Mouse (Mus musculus) MEL (cell line): ENCODE data around the gene Tln2. TPM values are rescaled to one million over a fixed set of nuclear protein-coding genes. Genes with fewer than 3 reads are reported as not detected.

Source experiments
- DNase-seq: peaks from one replicate; pipeline ENCODE4 v3.0.0; 2011; ENCODE audit warnings: low read depth, low spot score
- H3K27ac ChIP-seq: 2 replicates; pipeline ENCODE4 v1.5.1; 2012; ENCODE audit warnings: low read depth, mild to moderate bottlenecking, control low read depth, low read length, moderate library complexity; ENCODE audit not compliant: control insufficient read depth
- H3K27me3 ChIP-seq, 2 experiments: fragments of 150-350 bp in 1 of 2; sonication (generic) in 1 of 2; 2 replicates each; pipeline ENCODE4 v1.6.1; 2012; ENCODE audit warnings: low read length in 2 of 2, mild to moderate bottlenecking in 2 of 2, improper control_type of control experiment in 1 of 2, moderate library complexity in 1 of 2; ENCODE audit not compliant: insufficient read depth in 2 of 2, control insufficient read depth in 1 of 2
- H3K36me3 ChIP-seq, 2 experiments: 2 replicates each; pipeline ENCODE4 v1.6.1; 2012 to 2014; ENCODE audit warnings: low read length in 2 of 2, improper control_type of control experiment in 1 of 2, inconsistent platforms in 1 of 2, mild to moderate bottlenecking in 1 of 2; ENCODE audit not compliant: insufficient read depth in 2 of 2, control insufficient read depth in 1 of 2
- H3K4me1 ChIP-seq, 2 experiments: fragments of 150-350 bp in 1 of 2; sonication (generic) in 1 of 2; 2 replicates each; pipeline ENCODE4 v1.6.1; 2012; ENCODE audit warnings: low read length in 2 of 2, improper control_type of control experiment in 1 of 2, mild to moderate bottlenecking in 1 of 2; ENCODE audit not compliant: insufficient read depth in 2 of 2, control insufficient read depth in 1 of 2
- H3K4me3 ChIP-seq, 2 experiments: fragments of 150-350 bp in 1 of 2; sonication (generic) in 1 of 2; 2 replicates each; pipeline ENCODE4 v1.5.1; 2012; ENCODE audit warnings: low read depth in 2 of 2, low read length in 2 of 2, mild to moderate bottlenecking in 2 of 2, moderate library complexity in 2 of 2, control low read depth in 1 of 2, improper control_type of control experiment in 1 of 2; ENCODE audit not compliant: control insufficient read depth in 1 of 2, insufficient read depth in 1 of 2
- H3K79me2 ChIP-seq: 2 replicates; pipeline ENCODE4 v1.6.1; 2012; ENCODE audit warnings: mild to moderate bottlenecking, low read length, moderate library complexity; ENCODE audit not compliant: control insufficient read depth, poor library complexity, insufficient read depth
- H3K9ac ChIP-seq: 2 replicates; pipeline ENCODE4 v1.6.1; 2012; ENCODE audit warnings: low read depth, mild to moderate bottlenecking, control low read depth, low read length, moderate library complexity; ENCODE audit not compliant: control insufficient read depth, poor library complexity, severe bottlenecking
- H3K9me3 ChIP-seq: fragments of 150-350 bp; sonication (generic); replicated peaks from 2 replicates; pipeline ENCODE4 v1.6.1; 2012; ENCODE audit warnings: mild to moderate bottlenecking, low read length, improper control_type of control experiment, moderate library complexity; ENCODE audit not compliant: insufficient read depth
- BHLHE40 ChIP-seq: IDR thresholded peaks from 2 replicates; pipeline ENCODE4 v1.6.1; 2012; ENCODE audit warnings: low read depth, mild to moderate bottlenecking, inconsistent platforms, low read length, improper control_type of control experiment, borderline replicate concordance
- CHD2 ChIP-seq: IDR thresholded peaks from 2 replicates; pipeline ENCODE4 v1.6.1; 2011; ENCODE audit warnings: low read length, improper control_type of control experiment
- CTCF ChIP-seq, 3 experiments: IDR thresholded peaks in 2 of 3; conservative IDR thresholded peaks in 1 of 3; 2 replicates each; pipeline ENCODE4 v1.5.1; 2011 to 2012; ENCODE audit warnings: low read length in 3 of 3, low read depth in 2 of 3, mild to moderate bottlenecking in 2 of 3, improper control_type of control experiment in 1 of 3, inconsistent platforms in 1 of 3, mixed read lengths in 1 of 3, moderate library complexity in 1 of 3; ENCODE audit not compliant: control insufficient read depth in 1 of 3, insufficient read depth in 1 of 3, poor library complexity in 1 of 3, severe bottlenecking in 1 of 3
- E2F4 ChIP-seq: IDR thresholded peaks from 2 replicates; pipeline ENCODE4 v1.6.1; 2011; ENCODE audit warnings: low read depth, low read length, improper control_type of control experiment, borderline replicate concordance
- ELF1 ChIP-seq: IDR thresholded peaks from 2 replicates; pipeline ENCODE4 v1.6.1; 2014; ENCODE audit warnings: low read depth, mild to moderate bottlenecking, inconsistent platforms, low read length, improper control_type of control experiment, moderate library complexity
- GABPA ChIP-seq: IDR thresholded peaks from 2 replicates; pipeline ENCODE4 v1.6.1; 2012; ENCODE audit warnings: low read depth, mild to moderate bottlenecking, inconsistent platforms, low read length, improper control_type of control experiment, moderate library complexity
- KAT2A ChIP-seq: conservative IDR thresholded peaks from 2 replicates; pipeline ENCODE4 v1.6.1; 2012; ENCODE audit warnings: low read depth, low read length, improper control_type of control experiment, inconsistent platforms
- MAFK ChIP-seq: IDR thresholded peaks from 2 replicates; pipeline ENCODE4 v1.6.1; 2011; ENCODE audit warnings: low read depth, mild to moderate bottlenecking, low read length, improper control_type of control experiment, borderline replicate concordance
- MEF2A ChIP-seq: IDR thresholded peaks from 2 replicates; pipeline ENCODE4 v1.6.1; 2014; ENCODE audit warnings: low read depth, mild to moderate bottlenecking, inconsistent platforms, low read length, improper control_type of control experiment; ENCODE audit not compliant: poor library complexity, insufficient replicate concordance, severe bottlenecking; ENCODE audit errors: extremely low read depth
- MYB ChIP-seq: IDR thresholded peaks from 2 replicates; pipeline ENCODE4 v1.6.1; 2011; ENCODE audit warnings: mild to moderate bottlenecking, low read depth, low read length, improper control_type of control experiment
- NELFE ChIP-seq: IDR thresholded peaks from 2 replicates; pipeline ENCODE4 v1.6.1; 2011; ENCODE audit warnings: low read depth, low read length, improper control_type of control experiment
- NRF1 ChIP-seq: IDR thresholded peaks from 2 replicates; pipeline ENCODE4 v1.6.1; 2014; ENCODE audit warnings: low read depth, mild to moderate bottlenecking, inconsistent platforms, low read length, improper control_type of control experiment, moderate library complexity; ENCODE audit not compliant: poor library complexity, insufficient read depth, severe bottlenecking
- POLR2A ChIP-seq, 2 experiments: IDR thresholded peaks; 2 replicates each; pipeline ENCODE4 v1.6.1; 2011 to 2012; ENCODE audit warnings: low read length in 2 of 2, mild to moderate bottlenecking in 2 of 2, control low read depth in 1 of 2, improper control_type of control experiment in 1 of 2, low read depth in 1 of 2, moderate library complexity in 1 of 2; ENCODE audit not compliant: control insufficient read depth in 1 of 2, insufficient read depth in 1 of 2, poor library complexity in 1 of 2
- POLR2AphosphoS2 ChIP-seq: IDR thresholded peaks from 2 replicates; pipeline ENCODE4 v1.6.1; 2011; ENCODE audit warnings: low read length, improper control_type of control experiment
- RCOR1 ChIP-seq: IDR thresholded peaks from 2 replicates; pipeline ENCODE4 v1.6.1; 2012; ENCODE audit warnings: low read depth, mild to moderate bottlenecking, inconsistent platforms, low read length, improper control_type of control experiment
- TAL1 ChIP-seq: IDR thresholded peaks from 2 replicates; pipeline ENCODE4 v1.6.1; 2012; ENCODE audit warnings: mild to moderate bottlenecking, inconsistent platforms, low read length, moderate library complexity, mixed read lengths
- TBP ChIP-seq: IDR thresholded peaks from 2 replicates; pipeline ENCODE4 v1.8.0; 2011; ENCODE audit warnings: low read depth, low read length, improper control_type of control experiment
- UBTF ChIP-seq: IDR thresholded peaks from 2 replicates; pipeline ENCODE4 v1.6.1; 2012; ENCODE audit warnings: low read depth, mild to moderate bottlenecking, inconsistent platforms, low read length, improper control_type of control experiment, moderate library complexity, borderline replicate concordance; ENCODE audit not compliant: insufficient read depth
- USF1 ChIP-seq: IDR thresholded peaks from 2 replicates; pipeline ENCODE4 v1.6.1; 2014; ENCODE audit warnings: low read depth, mild to moderate bottlenecking, inconsistent platforms, low read length, improper control_type of control experiment, moderate library complexity
- USF2 ChIP-seq, 2 experiments: IDR thresholded peaks; 2 replicates each; pipeline ENCODE4 v1.6.1; 2011 to 2012; ENCODE audit warnings: improper control_type of control experiment in 2 of 2, low read length in 2 of 2, borderline replicate concordance in 1 of 2, inconsistent platforms in 1 of 2, low read depth in 1 of 2, mild to moderate bottlenecking in 1 of 2; ENCODE audit not compliant: insufficient read depth in 1 of 2
- ZC3H11A ChIP-seq: IDR thresholded peaks from 2 replicates; pipeline ENCODE4 v1.6.1; 2012; ENCODE audit warnings: low read depth, mild to moderate bottlenecking, inconsistent platforms, low read length, improper control_type of control experiment
- ZKSCAN1 ChIP-seq: IDR thresholded peaks from 2 replicates; pipeline ENCODE4 v1.6.1; 2012; ENCODE audit warnings: low read depth, mild to moderate bottlenecking, inconsistent platforms, low read length, improper control_type of control experiment, moderate library complexity
- ZMIZ1 ChIP-seq: IDR thresholded peaks from 2 replicates; pipeline ENCODE4 v1.6.1; 2012; ENCODE audit warnings: low read depth, mild to moderate bottlenecking, inconsistent platforms, low read length, improper control_type of control experiment, moderate library complexity
- polyA plus RNA-seq, 2 experiments: library from polyadenylated mRNA; stranded (reverse) in 1 of 2; unstranded in 1 of 2; fragments of >175 nt in 1 of 2; fragments of >200 nt in 1 of 2; gene quantifications; 2 replicates each; pipeline versions ENCODE4 v1.2.1 to v1.2.4; 2012; ENCODE audit warnings: low replicate concordance in 2 of 2, low read depth in 1 of 2; ENCODE audit not compliant: insufficient read length in 2 of 2, insufficient read depth in 1 of 2, missing spikeins in 1 of 2
- total RNA-seq: library from RNA; depleted of rRNA; stranded (reverse); fragments of 300-350 nt; gene quantifications from 2 replicates; pipeline ENCODE4 v1.2.3, GENCODE M21; 2012

Tln2 gene
- total and polyA plus RNA-seq, 3 experiments, result not detected

DNA sequence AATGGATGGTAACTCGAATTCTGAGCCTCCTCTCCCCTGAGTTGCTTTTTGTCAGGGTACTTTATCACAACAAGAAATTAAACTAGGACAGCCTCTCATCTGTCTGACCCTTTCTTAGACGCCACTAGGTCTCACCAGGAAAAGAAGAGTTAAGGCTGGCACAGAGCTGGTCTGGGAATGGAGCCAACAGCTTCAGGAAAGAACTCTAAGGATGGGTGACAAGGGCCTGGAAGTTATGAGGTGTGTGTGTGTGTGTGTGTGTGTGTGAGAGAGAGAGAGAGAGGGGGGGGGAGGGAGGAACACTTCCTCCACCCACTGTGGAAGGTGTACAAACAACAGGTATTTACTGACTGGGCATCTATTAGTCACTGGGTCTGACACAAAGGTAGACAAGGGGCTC, 294.6 kb downstream of the Tln2 start:
- Histone ChIP-seq H3K79me2 (no peaks in the 10 kb centered on the region), H3K36me3 (no peaks in the 10 kb centered on the region), H3K9me3 (no peaks in the 10 kb centered on the region), H3K4me3 (no peak overlapping the region), H3K27me3 (no peaks in the 10 kb centered on the region), H3K4me1 (no peaks in the 10 kb centered on the region), H3K27ac (no peak overlapping the region), H3K9ac (no peak overlapping the region)
- DNase-seq, result no peak
- no peak for TF ChIP-seq POLR2AphosphoS2
- no peak for TF ChIP-seq ZKSCAN1
- no peak for TF ChIP-seq USF1
- TF ChIP-seq BHLHE40, result no peak
- no peak for TF ChIP-seq GABPA
- no peak for TF ChIP-seq TBP
- no peak for TF ChIP-seq ELF1
- TF ChIP-seq CTCF (IDR thresholded peaks at IDR 0.05 in 2 of 3, conservative IDR thresholded peaks at IDR 0.05 in 1 of 3; ENCODE audit: control insufficient read depth in 1 of 3, insufficient read depth in 1 of 3, low read depth in 2 of 3, low read length in 3 of 3, poor library complexity in 1 of 3, severe bottlenecking in 1 of 3), result no peak
- TF ChIP-seq RCOR1, result no peak

DNA sequence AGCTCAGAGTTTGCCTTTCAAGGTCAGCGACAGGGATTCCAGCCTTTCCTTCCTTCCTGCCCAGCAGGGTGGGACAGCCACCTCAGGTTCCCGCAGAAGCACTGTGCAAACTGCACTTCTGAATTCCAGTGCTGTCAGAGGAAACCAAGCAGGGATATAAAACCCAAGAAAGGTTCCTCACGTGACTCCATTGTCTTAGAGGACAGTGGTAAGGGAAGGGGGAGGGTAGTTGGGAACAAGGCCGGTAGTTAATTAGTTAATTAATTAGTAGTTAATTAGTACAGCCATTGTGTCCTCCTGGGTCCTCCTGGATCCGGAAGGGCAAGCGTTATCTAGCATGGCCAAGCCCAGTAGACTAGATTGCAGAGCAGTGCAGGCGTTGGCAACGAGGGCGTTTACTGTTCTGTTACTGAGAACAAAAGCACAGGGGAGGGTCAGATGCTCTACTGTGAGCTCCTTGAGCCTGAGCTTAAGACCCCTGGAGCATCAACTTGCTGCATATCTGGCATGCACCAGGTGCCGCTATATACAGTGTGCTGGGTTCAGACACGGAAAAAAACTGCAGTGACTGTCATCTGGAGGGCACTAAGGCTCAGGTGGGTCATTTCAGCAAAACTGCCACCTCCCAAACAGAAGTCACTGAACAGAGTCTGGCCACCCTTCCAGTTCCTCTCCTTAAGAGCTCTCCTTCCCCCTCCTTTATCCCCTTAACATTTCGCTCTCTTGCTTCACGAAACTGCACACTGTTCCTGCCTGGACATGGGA, 298.5 kb downstream of the Tln2 start:
- Histone ChIP-seq H3K9me3 (no peaks in the 10 kb centered on the region), H3K9ac (no peak overlapping the region), H3K79me2 (no peaks in the 10 kb centered on the region), H3K27ac (no peak overlapping the region), H3K4me1 (no peaks in the 10 kb centered on the region), H3K4me3 (no peak overlapping the region), H3K27me3 (no peaks in the 10 kb centered on the region), H3K36me3 (no peaks in the 10 kb centered on the region)
- TF ChIP-seq CHD2 (no peak), POLR2A (IDR thresholded peaks at IDR 0.05; ENCODE audit: control insufficient read depth in 1 of 2, insufficient read depth in 1 of 2, low read depth in 1 of 2, low read length in 2 of 2, poor library complexity in 1 of 2) (no peak), MYB (no peak), KAT2A (no peak), TAL1 (no peak), USF2 (IDR thresholded peaks at IDR 0.05; ENCODE audit: borderline replicate concordance in 1 of 2, insufficient read depth in 1 of 2, low read depth in 1 of 2, low read length in 2 of 2) (no peak), MAFK (no peak), GABPA (no peak), E2F4 (no peak), USF1 (no peak), TBP (no peak), NELFE (no peak), NRF1 (no peak), ZMIZ1 (no peak), MEF2A (no peak), UBTF (no peak), ZC3H11A (no peak)
- DNase-seq, result no peak
